Mouse (Mus musculus) lung, postnatal 0 days (tissue): ENCODE data around the gene Jmjd8.

ENCODE experiments used
- CTCF ChIP-seq: IDR thresholded peaks from 2 replicates; pipeline ENCODE4 v1.5.1; 2016; ENCODE audit warnings: antibody characterized with exemption, mild to moderate bottlenecking
- EP300 ChIP-seq: IDR thresholded peaks from 2 replicates; pipeline ENCODE4 v1.6.1; 2016; ENCODE audit warnings: antibody characterized with exemption, mild to moderate bottlenecking, control low read depth

DNA sequence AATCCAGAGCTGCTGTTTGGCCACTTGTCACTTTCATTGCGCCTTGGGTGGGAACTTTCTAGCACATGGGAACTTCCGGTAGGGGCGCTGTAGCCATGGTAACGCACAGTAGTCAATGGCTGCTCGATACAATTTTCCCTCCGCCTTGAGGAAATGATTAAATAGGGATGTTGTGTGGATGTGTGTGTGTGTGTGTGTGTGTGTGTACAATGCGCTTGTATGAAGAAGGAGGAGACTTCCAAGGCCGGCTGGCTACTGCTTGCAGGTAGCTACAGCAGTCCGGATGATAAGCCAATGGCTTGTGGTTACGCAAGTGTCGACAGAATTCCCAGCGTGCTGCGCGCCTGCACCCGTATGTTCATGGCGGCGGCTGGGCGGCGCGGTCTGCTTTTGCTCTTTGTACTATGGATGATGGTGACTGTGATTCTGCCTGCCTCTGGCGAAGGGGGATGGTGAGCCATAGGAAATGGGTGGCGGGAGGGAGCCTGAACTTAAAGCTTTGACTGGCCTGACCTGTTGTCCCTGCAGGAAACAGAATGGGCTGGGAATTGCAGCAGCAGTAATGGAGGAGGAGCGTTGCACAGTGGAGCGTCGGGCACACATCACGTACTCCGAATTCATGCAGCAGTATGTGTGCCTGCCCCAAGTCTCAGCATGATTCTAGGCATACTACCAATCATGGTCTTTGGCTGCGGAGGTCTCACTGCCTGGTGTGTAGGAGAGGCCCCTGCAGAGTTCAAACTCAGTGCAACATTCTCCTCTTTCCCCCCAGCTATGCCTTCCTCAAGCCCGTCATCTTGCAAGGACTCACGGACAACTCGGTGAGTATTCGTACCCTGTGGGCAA, at the start of gene Jmjd8:
- TF ChIP-seq CTCF: peak; percentile 60
- no peak for TF ChIP-seq EP300
